Mouse (Mus musculus) cerebellum, postnatal 25 days (tissue): Measurements from ENCODE around the gene Fndc5.

Experiments used
- DNase-seq, 2 experiments: peaks; one replicate each; pipeline ENCODE4 v3.0.0; 2021; ENCODE audit warnings: mixed read lengths in 2 of 2

Fndc5 gene

DNA sequence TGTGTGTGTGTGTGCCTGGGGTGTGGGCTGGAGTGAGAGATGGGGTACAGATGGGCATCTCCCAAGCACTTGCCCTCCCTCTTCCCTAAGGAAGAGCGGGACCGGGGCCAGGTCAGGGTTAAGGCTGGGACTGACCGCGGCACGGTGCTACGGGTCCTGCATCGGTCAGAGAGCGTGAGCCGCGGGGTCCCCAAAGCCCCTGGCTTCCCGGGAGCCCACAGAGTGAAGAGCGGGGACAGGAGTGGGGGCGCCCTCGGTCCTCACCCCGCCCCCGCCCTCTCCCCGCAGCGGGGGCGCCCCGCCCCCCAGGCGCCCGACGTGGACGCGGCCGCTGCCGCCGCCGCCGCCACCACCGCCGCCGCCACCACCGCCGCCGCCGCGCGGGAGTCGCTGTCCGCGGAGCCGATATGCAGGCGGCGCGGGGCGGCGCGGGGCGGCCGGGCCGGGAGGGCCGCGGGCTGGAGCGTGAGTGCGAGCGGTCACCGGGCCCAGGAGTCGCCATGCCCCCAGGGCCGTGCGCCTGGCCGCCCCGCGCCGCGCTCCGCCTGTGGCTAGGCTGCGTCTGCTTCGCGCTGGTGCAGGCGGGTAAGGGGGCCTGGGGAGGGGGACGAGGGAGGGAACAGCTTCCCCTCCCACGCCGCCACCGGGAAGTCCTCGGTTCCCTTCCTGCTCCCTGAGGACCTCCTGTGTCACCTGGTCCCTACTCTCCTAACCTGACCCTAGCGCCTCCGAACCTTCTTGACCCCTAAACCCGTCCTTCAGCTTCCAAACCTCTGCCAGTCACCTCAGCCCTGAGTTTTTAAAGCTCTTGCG is at the start of gene Fndc5:
Gene Fndc5 (plus strand): TSS at position 421 of the 813 bp plus-strand sequence.
- peak; percentile 75 to 82 for DNase-seq

GRCm38 (mm10) chr4:129087850-129088249 is 48.9 kb upstream of the Fndc5 start:
- DNase-seq, result no peak

GRCm38 (mm10) chr4:129095276-129095675 is 41.5 kb upstream of the Fndc5 start:
- no peak for DNase-seq

DNA sequence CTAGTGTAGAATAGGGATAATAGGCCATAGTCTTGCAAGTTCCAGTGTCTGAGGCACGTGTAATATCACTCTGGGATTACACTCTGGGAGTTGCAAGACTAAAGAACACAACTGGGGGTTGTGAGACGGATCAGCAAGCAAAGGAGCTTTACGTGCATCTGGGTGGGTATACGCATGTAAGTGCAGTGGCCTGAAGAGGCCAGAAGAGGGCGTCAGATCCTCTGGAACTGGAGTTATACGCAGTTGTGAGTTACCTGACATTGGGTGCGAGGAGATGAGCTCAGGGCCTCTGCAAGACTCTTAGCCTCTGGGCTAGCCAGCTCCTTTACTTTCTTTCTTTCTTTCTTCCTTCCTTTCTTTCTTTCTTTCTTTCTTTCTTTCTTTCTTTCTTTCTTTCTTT is 39.8 kb upstream of the Fndc5 start:
- no peak for DNase-seq

- DNase-seq, result no peak
These were observed 34.5 kb upstream of the Fndc5 start for GRCm38 (mm10) chr4:129102133-129102829.

GRCm38 (mm10) chr4:129105356-129105755 is 31.4 kb upstream of the Fndc5 start, which contains the start of gene Tmem54:
Gene Tmem54 (plus strand): TSS chr4:129105548.
- no peak for DNase-seq

DNA sequence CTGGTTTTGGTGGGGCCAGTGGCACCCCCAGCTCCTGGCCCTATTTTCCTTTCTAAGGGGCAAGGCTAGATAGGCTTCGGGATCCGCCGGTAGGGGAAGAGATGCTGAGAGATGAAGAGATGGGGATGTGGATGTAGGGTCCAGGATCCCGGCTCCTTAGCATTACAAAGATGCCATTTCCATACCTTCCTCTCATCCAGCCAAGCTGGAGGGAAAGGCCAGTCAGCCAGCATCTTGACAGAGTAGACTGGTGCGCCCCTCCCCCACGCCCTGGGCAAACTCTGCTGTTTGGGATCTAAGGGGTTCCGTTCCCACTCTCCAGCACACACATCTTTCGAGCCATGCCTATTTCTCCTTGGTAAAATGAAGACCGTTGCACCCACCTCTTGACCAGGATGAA is 30.7 kb upstream of the Fndc5 start:
- no peak for DNase-seq

DNA sequence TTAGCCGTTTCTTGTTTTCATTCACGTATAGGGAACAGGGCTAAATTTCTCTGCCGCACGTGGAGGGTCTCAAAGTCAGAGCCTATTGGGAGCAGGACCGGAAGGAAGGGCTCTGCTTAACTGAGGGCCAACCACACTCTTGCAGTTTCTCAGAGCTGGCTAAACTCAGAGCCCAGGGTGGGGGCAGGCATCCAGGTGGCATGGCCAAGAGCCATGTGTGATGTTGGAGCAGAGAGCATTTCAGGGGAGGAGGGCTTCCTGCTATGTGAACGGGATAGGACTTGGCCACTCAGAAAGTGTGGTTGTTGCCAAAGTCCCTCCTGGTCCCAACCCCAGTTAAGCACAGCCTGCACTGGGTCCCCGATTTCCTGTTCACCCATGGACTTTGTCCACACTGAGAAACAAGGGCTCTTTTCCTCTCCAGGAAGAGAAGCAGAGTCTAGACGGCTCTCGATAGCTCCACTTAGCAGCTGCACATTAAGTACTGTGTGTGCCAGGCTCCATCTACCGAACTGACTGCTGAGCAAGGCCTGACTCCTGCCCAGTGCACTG is 29.4 kb upstream of the Fndc5 start:
- DNase-seq, result no peak

DNA sequence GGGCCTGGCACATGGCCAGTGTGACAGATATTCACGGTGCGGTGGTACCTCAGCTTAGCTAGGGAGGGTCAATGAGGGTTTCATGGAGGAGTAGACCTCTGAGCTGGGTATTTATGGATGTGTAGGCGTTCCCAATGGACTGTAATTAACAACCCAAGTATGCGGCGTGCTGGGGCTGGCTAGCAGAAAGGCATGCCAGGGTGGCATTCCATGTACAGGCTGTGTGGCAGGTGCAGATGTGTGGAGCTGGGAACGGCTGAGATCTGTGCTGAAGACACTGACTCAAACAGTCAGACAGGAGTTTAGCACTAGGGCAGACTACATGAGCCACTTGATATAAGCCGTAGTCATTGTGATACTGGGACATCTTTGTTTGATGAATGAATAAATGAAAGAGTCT is 28.2 kb upstream of the Fndc5 start:
- no peak for DNase-seq

DNA sequence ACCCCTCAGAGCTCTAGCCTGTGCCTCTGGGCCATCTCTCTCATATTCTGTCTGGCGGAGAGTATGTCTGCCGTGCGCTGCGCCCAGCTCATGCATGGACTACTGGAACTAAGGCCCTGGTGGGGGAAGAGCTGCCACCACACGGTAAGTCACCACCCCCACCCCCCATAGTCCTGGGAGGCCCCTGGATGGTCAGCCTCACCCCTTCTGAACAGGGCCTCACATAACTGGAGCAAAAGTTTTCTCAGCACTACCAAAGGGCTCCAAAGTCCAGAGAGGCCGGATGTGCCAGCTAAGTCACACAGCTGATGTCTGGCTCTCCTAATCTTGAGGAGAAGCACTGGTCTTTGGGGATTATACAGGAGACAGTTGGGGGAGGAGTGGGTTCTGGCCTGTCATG is 26.0 kb upstream of the Fndc5 start:
- no peak for DNase-seq

- no peak for DNase-seq
These were observed 25.4 kb upstream of the Fndc5 start for GRCm38 (mm10) chr4:129111350-129111749.

- peak; percentile 45 to 58 for DNase-seq
These were observed 24.6 kb upstream of the Fndc5 start for GRCm38 (mm10) chr4:129112231-129112630.

- DNase-seq, result peak; percentile 87 to 92
These were observed 23.5 kb upstream of the Fndc5 start for GRCm38 (mm10) chr4:129113083-129113988.

DNA sequence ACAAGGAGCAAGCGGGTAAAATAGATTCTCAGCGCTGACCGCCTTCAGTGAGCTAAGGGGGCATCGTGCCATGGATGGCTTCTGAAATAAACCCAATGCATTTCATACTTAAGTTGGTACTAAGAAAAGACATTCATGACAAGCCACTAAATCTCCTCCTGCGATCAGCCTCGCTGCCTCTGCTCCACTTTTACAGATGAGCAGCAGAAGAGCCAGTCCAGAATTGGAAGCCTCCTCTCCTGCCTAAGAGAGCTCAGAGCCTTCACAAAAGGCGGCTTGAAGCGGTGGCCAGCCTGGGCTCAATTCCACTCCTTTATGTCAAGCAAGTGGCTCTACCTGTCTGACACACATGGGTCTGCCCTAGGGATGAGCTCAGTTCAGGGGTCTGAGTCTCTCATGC is 20.1 kb upstream of the Fndc5 start:
- DNase-seq, result no peak

DNA sequence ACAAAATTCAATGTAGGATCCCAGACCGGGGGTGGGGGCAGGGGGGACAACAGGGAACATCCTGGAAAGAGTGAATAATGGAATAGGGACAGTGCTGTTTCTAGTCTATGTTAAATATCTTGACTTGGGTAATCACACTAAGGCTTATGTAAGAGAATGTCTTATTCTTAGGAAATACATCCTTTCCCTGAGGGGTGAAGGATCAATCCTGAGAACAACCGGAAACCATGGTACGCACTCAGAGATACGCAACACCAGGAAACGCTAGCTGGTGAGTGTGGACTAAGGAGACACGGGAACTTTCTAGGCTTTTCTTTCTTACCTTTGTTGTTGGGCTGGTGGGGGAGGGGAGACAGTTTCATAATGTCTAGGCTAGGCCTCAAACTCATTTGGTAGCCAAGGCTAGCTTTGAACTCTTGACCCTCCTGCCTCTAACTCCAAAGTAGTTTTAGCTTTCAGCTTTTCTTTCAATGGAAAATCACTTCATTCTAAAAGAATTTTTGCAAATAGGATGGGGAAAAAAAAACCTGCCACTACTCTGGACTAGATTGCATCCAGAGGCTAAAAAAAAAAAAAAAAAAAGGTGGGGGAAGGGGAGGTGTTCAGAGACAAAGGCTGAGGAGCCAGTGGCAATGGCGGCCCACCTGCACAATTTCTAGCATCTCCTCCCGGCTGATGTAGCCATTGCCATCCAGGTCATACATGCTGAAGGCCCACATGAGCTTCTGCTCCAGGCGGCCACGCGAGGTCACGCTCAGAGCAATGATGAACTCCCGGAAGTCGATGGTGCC is 18.9 kb upstream of the Fndc5 start:
- DNase-seq, result no peak

- no peak for DNase-seq
These were observed 17.1 kb upstream of the Fndc5 start for GRCm38 (mm10) chr4:129119708-129120107.

DNA sequence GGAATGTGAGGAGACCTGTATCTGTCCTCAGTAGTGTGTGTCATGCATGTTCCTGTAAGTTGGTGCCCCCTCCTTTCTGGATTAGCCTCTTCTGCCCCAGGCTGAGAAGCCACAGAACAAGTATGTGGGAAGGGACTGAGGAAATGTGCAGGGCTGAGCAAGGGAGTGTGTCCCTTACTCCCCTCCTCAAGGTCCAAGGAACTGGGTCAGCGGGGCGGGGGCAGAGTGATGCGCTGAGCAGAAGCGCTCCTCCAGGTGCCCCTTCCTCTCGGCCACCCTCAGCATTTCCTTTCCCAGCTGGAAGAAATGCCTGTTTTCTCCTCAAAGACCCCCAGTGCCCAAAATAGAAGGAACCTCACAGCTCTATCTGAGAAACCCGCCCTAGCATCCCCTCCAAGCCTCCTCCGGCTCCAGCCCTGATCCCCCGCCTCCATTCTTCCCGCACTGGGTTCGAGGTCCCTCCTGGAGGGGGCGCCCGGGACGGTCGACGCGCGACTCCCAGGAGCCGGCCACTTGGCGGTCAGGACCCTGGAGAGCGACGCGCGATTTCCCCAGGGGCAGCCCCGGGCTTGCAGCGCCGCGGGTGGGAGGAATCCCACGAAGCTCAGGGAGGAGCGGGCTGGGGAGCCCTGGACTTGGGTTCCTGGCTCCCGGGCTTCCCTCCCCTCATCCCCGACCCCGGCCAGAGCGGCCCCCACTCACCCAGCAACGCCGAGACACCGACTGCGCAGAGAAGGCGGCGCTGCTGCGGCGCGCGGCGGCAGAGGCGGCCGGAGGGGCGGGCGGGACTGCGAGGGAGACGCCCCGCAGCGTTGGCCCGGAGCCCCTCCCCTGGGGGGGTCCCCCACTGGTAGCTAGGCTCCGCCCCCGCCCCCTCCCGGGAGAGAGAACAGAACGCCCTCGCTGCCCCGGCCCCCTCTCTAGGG is 16.0 kb upstream of the Fndc5 start:
- DNase-seq, result peak; percentile 54 to 69

GRCm38 (mm10) chr4:129121569-129122086 is 15.2 kb upstream of the Fndc5 start, which contains the start of gene Hpca:
Gene Hpca (minus strand): TSS chr4:129122036.
- no peak for DNase-seq

- DNase-seq, result no peak
These were observed 14.7 kb upstream of the Fndc5 start for GRCm38 (mm10) chr4:129122107-129122506.

DNA sequence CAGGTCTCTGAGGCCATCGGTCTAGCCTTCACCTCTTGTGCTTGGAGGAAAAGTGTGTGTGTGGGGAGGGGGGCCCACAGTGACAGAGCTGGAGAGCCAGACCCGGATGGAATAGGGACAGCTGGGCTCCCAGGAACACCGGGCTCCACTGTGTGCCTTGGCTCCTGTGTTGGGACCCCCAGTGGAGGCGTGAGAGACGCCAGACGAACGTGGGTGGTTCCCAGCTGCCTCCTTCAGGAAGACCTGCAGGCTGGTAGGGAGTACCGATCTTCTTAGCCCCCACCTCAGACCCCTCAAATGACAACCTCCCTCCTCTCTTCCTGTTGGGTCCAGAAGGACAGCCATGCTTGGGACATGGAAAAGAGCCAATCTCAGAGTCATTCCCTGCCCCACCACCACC is 14.1 kb upstream of the Fndc5 start:
- DNase-seq, result no peak
